Mouse (Mus musculus) kidney, adult 2 months (tissue): ENCODE data around the gene Cldn5.

Source experiments
- CTCF ChIP-seq: fragments of 200-500 bp; conservative IDR thresholded peaks from 2 replicates; pipeline ENCODE4 v1.5.1; 2011; ENCODE audit warnings: low read depth, mild to moderate bottlenecking, control low read depth, low read length, moderate library complexity, mixed read lengths; ENCODE audit not compliant: insufficient read depth, insufficient read length
- POLR2A ChIP-seq: fragments of 200-500 bp; IDR thresholded peaks from one replicate; pipeline ENCODE4 v1.6.1; 2011; ENCODE audit warnings: low read depth, low read length, control low read depth

DNA sequence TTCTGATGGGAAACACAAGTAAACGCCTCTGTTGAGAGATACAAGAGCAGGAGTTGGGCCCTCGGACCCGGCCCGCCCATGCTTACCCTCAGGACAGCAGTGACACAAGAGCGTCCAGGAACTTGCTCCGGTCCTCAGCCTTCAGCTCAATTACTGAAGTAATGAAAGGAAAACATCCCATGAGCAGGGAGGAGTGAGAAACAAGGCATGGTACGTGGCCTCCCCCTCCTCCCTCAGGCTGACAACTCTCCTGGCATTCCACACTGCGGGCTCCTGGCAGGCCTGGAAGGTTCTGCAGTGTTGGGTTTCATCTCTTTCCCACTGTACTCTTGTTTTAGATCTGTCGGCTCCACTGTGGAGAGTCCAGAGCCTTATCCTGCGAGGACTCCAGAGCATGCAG lies 5.2 kb downstream of the Cldn5 start:
- TF ChIP-seq CTCF (no peak), POLR2A (no peak)
